Mouse (Mus musculus): ENCODE data around the gene Rfng. TPM values are rescaled to one million over a fixed set of nuclear protein-coding genes. Genes with fewer than 3 reads are reported as not detected.

Gene Rfng
- polyA plus RNA-seq, 1 experiment from 2014 or later, result 39.9 TPM

Other genes starting within 250 kb of the Rfng start
- gene Mcrip1, start 234.5 kb downstream of the Rfng start, polyA plus RNA-seq (2015; fragmentation: Nextera tagmentation; extraction: Ambion mirVana), result 199 and 212 TPM in 2 replicates
- gene Ppp1r27, start 233.1 kb downstream of the Rfng start, polyA plus RNA-seq (2015; fragmentation: Nextera tagmentation; extraction: Ambion mirVana), result 0.49 and 1.4 TPM in 2 replicates
- 718 and 736 TPM in 2 replicates for gene P4hb, start 211.0 kb downstream of the Rfng start, polyA plus RNA-seq (2015; fragmentation: Nextera tagmentation; extraction: Ambion mirVana)
- 588 and 644 TPM in 2 replicates for gene Arhgdia, start 202.6 kb downstream of the Rfng start, polyA plus RNA-seq (2015; fragmentation: Nextera tagmentation; extraction: Ambion mirVana)
- 494 TPM in 2 replicates for gene Alyref, start 185.8 kb downstream of the Rfng start, polyA plus RNA-seq (2015; fragmentation: Nextera tagmentation; extraction: Ambion mirVana)
- gene Anapc11, start 185.8 kb downstream of the Rfng start, polyA plus RNA-seq (2015; fragmentation: Nextera tagmentation; extraction: Ambion mirVana), result 193 and 206 TPM in 2 replicates
- gene Npb, start 175.7 kb downstream of the Rfng start, polyA plus RNA-seq (2015; fragmentation: Nextera tagmentation; extraction: Ambion mirVana), result 24.4 and 25.2 TPM in 2 replicates
- gene Pcyt2, start 166.3 kb downstream of the Rfng start, polyA plus RNA-seq (2015; fragmentation: Nextera tagmentation; extraction: Ambion mirVana), result 118 and 140 TPM in 2 replicates
- gene Sirt7, start 159.0 kb downstream of the Rfng start, polyA plus RNA-seq (2015; fragmentation: Nextera tagmentation; extraction: Ambion mirVana), result 32.7 and 33.9 TPM in 2 replicates
- 32.2 and 35.9 TPM in 2 replicates for gene Mafg, start 150.6 kb downstream of the Rfng start, polyA plus RNA-seq (2015; fragmentation: Nextera tagmentation; extraction: Ambion mirVana)
- 25.4 and 29.3 TPM in 2 replicates for gene Pycr1, start 140.4 kb downstream of the Rfng start, polyA plus RNA-seq (2015; fragmentation: Nextera tagmentation; extraction: Ambion mirVana)
- gene Myadml2, start 136.0 kb downstream of the Rfng start, polyA plus RNA-seq (2015; fragmentation: Nextera tagmentation; extraction: Ambion mirVana), result 0.28 and 0.29 TPM in 2 replicates
- 5.2 and 7.7 TPM in 2 replicates for gene Notum, start 123.0 kb downstream of the Rfng start, polyA plus RNA-seq (2015; fragmentation: Nextera tagmentation; extraction: Ambion mirVana)
- 127 and 144 TPM in 2 replicates for gene Aspscr1, start 111.2 kb downstream of the Rfng start, polyA plus RNA-seq (2015; fragmentation: Nextera tagmentation; extraction: Ambion mirVana)
- gene Cenpx, start 70.5 kb downstream of the Rfng start, polyA plus RNA-seq (2015; fragmentation: Nextera tagmentation; extraction: Ambion mirVana), result 164 and 176 TPM in 2 replicates
- 52.9 and 66.0 TPM in 2 replicates for gene Lrrc45, start 70.3 kb downstream of the Rfng start, polyA plus RNA-seq (2015; fragmentation: Nextera tagmentation; extraction: Ambion mirVana)
- 27.6 and 31.0 TPM in 2 replicates for gene Rac3, start 62.7 kb downstream of the Rfng start, polyA plus RNA-seq (2015; fragmentation: Nextera tagmentation; extraction: Ambion mirVana)
- 31.9 and 32.1 TPM in 2 replicates for gene Dcxr, start 56.9 kb downstream of the Rfng start, polyA plus RNA-seq (2015; fragmentation: Nextera tagmentation; extraction: Ambion mirVana)
- gene Cbr2, start 52.1 kb downstream of the Rfng start, polyA plus RNA-seq (2015; fragmentation: Nextera tagmentation; extraction: Ambion mirVana), result 2.4 and 3.4 TPM in 2 replicates
- gene Hmga1b, start 21.4 kb downstream of the Rfng start, polyA plus RNA-seq (2015; fragmentation: Nextera tagmentation; extraction: Ambion mirVana), result 3.8 and 6.1 TPM in 2 replicates
- 200 and 215 TPM in 2 replicates for gene Gps1, start 65 bp upstream of the Rfng start, polyA plus RNA-seq (2015; fragmentation: Nextera tagmentation; extraction: Ambion mirVana)
- gene Dus1l, start 12.2 kb upstream of the Rfng start, polyA plus RNA-seq (2015; fragmentation: Nextera tagmentation; extraction: Ambion mirVana), result 74.2 and 87.2 TPM in 2 replicates
- 44.1 and 51.8 TPM in 2 replicates for gene Fasn, start 40.3 kb upstream of the Rfng start, polyA plus RNA-seq (2015; fragmentation: Nextera tagmentation; extraction: Ambion mirVana)
- 8.0 and 8.4 TPM in 2 replicates for gene Ccdc57, start 148.7 kb upstream of the Rfng start, polyA plus RNA-seq (2015; fragmentation: Nextera tagmentation; extraction: Ambion mirVana)
- gene Slc16a3, start 164.3 kb upstream of the Rfng start, polyA plus RNA-seq (2015; fragmentation: Nextera tagmentation; extraction: Ambion mirVana), result 54.0 and 66.0 TPM in 2 replicates
- gene Csnk1d, start 207.1 kb upstream of the Rfng start, polyA plus RNA-seq (2015; fragmentation: Nextera tagmentation; extraction: Ambion mirVana), result 129 and 140 TPM in 2 replicates

Data from kidney, embryonic 15.5 days (tissue).